Mouse (Mus musculus): ENCODE results near the gene Krtap4-1. TPM values are rescaled to one million over a fixed set of nuclear protein-coding genes. Genes with fewer than 3 reads are reported as not detected.
A peak's percentile ranks its signal among the peaks of the same experiment; 100 is the strongest.

The Krtap4-1 gene
- polyA plus RNA-seq, 1 experiment from 2014 or later, result not detected

DNA sequence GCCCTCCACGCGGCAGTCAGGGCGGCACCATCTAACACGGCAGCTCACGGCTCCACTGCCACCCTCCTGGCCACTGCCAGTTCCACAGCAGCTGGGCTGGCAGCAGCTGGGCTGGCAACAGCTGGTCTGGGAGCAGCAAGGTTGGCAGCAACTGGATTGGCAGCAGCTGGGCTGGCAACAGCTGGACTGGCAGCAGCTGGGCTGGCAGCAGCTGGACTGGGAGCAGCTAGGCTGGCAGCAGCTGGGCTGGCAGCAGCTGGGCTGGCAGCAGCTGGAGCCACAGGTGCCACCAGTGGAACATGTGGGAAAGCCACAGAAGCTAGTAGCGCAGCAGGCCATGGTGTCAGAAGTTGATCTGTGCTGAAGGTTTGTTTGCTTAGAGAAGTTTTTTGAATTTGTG, 37.1 kb downstream of the Krtap4-1 start, which contains the start of gene Krtap1-3:
Gene Krtap1-3 (minus strand): TSS at position 359 of the 400 bp plus-strand sequence.
- no peak within 1 kb of the TSS for H3K9ac ChIP-seq
- no peaks in the 10 kb centered on the region for H3K9me3 ChIP-seq (ENCODE audit: low read depth, low read length)
- ATAC-seq (ENCODE audit: insufficient read depth) (no peak), DNase-seq (no peak)
- no peak within 1 kb of the TSS for H3K27ac ChIP-seq (ENCODE audit: low read depth)
- H3K27me3 ChIP-seq (ENCODE audit: insufficient read depth, low read length), result no peaks in the 10 kb centered on the region
- H3K36me3 ChIP-seq (ENCODE audit: insufficient read depth), result no peaks in the 10 kb centered on the region
- H3K4me1 ChIP-seq (ENCODE audit: insufficient read depth), result no peaks in the 10 kb centered on the region
- 70% methylated on average over 6 of the region's 6 CpGs for WGBS
- no peak within 1 kb of the TSS for H3K4me3 ChIP-seq (ENCODE audit: low read depth, low read length)
- no peak for TF ChIP-seq CTCF (IDR thresholded peaks at IDR 0.05; ENCODE audit: low read depth)
- H3K4me2 ChIP-seq, result no peak within 1 kb of the TSS

DNA sequence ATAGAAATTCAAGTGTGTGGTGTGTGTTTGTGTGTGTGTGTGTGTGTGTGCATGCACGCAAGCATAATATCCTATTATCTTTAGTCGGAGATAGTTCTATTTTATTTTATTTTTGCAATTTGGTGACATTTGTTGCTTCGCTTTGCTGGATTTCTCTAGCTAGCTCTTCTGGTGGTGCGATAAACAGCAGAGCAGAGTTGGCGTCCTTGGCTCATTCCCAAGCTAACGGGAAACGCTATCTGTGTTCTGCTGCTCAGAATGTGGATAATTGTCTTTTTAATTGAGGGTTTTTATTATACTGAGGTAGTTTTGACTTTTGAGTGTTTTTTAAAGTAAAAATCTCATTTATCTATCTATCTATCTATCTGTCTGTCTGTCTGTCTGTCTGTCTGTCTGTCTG, 42.9 kb downstream of the Krtap4-1 start:
- H3K27me3 ChIP-seq (ENCODE audit: insufficient read depth, low read length), result no peaks in the 10 kb centered on the region
- peak; percentile 13 for DNase-seq
- no peak overlapping the region for H3K4me2 ChIP-seq
- WGBS, result 78% methylated on average over 7 of the region's 7 CpGs
- no peak overlapping the region for H3K9ac ChIP-seq
- no peaks in the 10 kb centered on the region for H3K9me3 ChIP-seq (ENCODE audit: low read depth, low read length)
- TF ChIP-seq CTCF (IDR thresholded peaks at IDR 0.05; ENCODE audit: low read depth), result no peak
- no peak overlapping the region for H3K27ac ChIP-seq (ENCODE audit: low read depth)
- H3K4me1 ChIP-seq (ENCODE audit: insufficient read depth), result no peaks in the 10 kb centered on the region
- no peaks in the 10 kb centered on the region for H3K36me3 ChIP-seq (ENCODE audit: insufficient read depth)
- no peak overlapping the region for H3K4me3 ChIP-seq (ENCODE audit: low read depth, low read length)
- no peak for ATAC-seq (ENCODE audit: insufficient read depth)

DNA sequence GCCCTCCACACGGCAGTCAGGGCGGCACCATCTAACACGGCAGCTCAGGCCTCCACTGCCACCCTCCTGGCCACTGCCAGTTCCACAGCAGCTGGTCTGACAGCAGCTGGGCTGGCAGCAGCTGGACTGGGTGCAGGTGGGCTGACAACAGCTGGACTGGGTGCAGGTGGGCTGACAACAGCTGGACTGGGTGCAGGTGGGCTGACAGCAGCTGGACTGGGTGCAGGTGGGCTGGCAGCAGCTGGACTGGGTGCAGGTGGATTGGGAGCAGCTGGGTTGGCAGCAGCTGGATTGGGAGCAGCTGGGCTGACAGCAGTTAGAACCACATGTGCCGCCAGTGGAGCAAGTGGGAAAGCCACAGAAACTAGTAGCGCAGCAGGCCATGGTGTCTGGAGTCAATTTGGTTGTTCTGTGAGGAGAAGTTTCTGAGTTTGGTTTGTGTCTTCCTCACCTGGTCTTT, 44.8 kb downstream of the Krtap4-1 start, which contains the start of gene Krtap1-4:
Gene Krtap1-4 (minus strand): TSS at position 410 of the 460 bp plus-strand sequence.
- Histone ChIP-seq H3K4me2 (no peak within 1 kb of the TSS), H3K36me3 (ENCODE audit: insufficient read depth) (no peaks in the 10 kb centered on the region), H3K27me3 (ENCODE audit: insufficient read depth, low read length) (no peaks in the 10 kb centered on the region), H3K9ac (no peak within 1 kb of the TSS), H3K4me1 (ENCODE audit: insufficient read depth) (no peaks in the 10 kb centered on the region), H3K4me3 (ENCODE audit: low read depth, low read length) (no peak within 1 kb of the TSS), H3K27ac (ENCODE audit: low read depth) (no peak within 1 kb of the TSS), H3K9me3 (ENCODE audit: low read depth, low read length) (no peaks in the 10 kb centered on the region)
- DNase-seq (no peak), ATAC-seq (ENCODE audit: insufficient read depth) (no peak)
- no peak for TF ChIP-seq CTCF (IDR thresholded peaks at IDR 0.05; ENCODE audit: low read depth)
- 73% methylated on average over 5 of the region's 5 CpGs for WGBS

DNA sequence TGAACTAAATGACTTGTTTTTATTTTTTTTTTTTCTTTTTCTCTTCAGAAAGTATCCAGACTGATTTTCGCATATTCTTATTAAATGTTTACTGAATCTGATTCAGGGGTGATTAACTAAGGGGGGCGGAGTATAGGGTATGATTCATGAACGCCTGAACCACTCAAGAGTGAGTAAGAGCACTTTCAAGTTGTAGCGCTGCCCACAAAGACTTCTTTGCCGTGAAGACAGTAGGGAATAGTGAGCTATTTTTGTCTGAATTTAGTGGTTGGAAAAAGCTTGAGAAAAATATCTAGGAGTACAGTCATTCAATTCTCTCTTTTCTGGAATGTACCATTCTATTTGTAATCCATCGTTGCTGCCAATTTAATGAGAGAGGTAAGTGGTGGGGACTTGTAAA, 46.5 kb downstream of the Krtap4-1 start:
- H3K9ac ChIP-seq, result no peak overlapping the region
- no peak for TF ChIP-seq CTCF (IDR thresholded peaks at IDR 0.05; ENCODE audit: low read depth)
- H3K9me3 ChIP-seq (ENCODE audit: low read depth, low read length), result no peaks in the 10 kb centered on the region
- no peaks in the 10 kb centered on the region for H3K4me1 ChIP-seq (ENCODE audit: insufficient read depth)
- no peaks in the 10 kb centered on the region for H3K36me3 ChIP-seq (ENCODE audit: insufficient read depth)
- ATAC-seq (ENCODE audit: insufficient read depth) (no peak), DNase-seq (peak; percentile 11)
- H3K4me2 ChIP-seq, result no peak overlapping the region
- no peak overlapping the region for H3K4me3 ChIP-seq (ENCODE audit: low read depth, low read length)
- no peaks in the 10 kb centered on the region for H3K27me3 ChIP-seq (ENCODE audit: insufficient read depth, low read length)
- H3K27ac ChIP-seq (ENCODE audit: low read depth), result no peak overlapping the region
- 65% methylated on average over 6 of the region's 6 CpGs for WGBS

DNA sequence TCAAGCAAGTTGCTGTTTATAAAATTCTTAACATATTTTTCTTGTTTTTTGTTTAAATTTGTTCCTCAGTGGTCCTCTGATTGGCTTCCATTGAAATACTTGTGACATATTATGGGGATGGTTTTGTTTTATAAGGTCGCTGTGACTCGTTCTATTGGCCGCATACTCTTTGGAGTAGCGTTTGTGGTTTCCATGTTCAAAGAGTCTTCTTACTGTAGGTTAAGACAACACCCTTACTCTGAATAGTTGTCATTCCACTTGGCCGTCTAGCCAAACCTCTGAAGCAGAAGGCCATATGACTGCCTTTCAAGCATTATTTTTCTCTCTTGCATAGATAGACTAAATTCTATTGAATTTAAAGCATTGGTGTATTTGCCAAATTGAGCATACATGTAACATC, 47.0 kb downstream of the Krtap4-1 start:
- no peak overlapping the region for H3K27ac ChIP-seq (ENCODE audit: low read depth)
- no peak overlapping the region for H3K9ac ChIP-seq
- no peak for TF ChIP-seq CTCF (IDR thresholded peaks at IDR 0.05; ENCODE audit: low read depth)
- 83% methylated on average over 5 of the region's 5 CpGs for WGBS
- no peak overlapping the region for H3K4me3 ChIP-seq (ENCODE audit: low read depth, low read length)
- H3K27me3 ChIP-seq (ENCODE audit: insufficient read depth, low read length), result no peaks in the 10 kb centered on the region
- DNase-seq (no peak), ATAC-seq (ENCODE audit: insufficient read depth) (no peak)
- no peaks in the 10 kb centered on the region for H3K4me1 ChIP-seq (ENCODE audit: insufficient read depth)
- no peaks in the 10 kb centered on the region for H3K36me3 ChIP-seq (ENCODE audit: insufficient read depth)
- no peak overlapping the region for H3K4me2 ChIP-seq
- H3K9me3 ChIP-seq (ENCODE audit: low read depth, low read length), result no peaks in the 10 kb centered on the region

DNA sequence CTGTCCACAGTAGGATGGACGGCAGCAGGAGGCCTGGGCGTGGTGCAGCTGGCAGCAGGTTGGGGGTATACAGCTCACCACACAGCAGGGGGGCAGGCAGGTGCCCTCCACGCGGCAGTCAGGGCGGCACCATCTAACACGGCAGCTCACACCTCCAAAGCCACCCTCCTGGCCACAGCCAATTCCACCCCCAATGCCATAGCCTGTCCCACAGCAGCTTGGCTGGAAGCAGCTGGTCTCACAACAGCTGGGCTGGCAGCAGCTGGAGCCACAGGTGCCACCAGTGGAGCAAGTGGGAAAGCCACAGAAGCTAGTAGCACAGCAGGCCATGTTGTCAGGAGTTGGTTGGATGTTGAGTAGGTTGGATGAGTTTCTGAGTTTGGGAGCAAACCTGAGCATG, 47.4 kb downstream of the Krtap4-1 start, which contains the start of gene Krtap1-5:
Gene Krtap1-5 (minus strand): TSS at position 381 of the 400 bp plus-strand sequence.
- H3K36me3 ChIP-seq (ENCODE audit: insufficient read depth), result no peaks in the 10 kb centered on the region
- no peak within 1 kb of the TSS for H3K27ac ChIP-seq (ENCODE audit: low read depth)
- H3K9me3 ChIP-seq (ENCODE audit: low read depth, low read length), result no peaks in the 10 kb centered on the region
- H3K4me2 ChIP-seq, result no peak within 1 kb of the TSS
- H3K4me1 ChIP-seq (ENCODE audit: insufficient read depth), result no peaks in the 10 kb centered on the region
- H3K4me3 ChIP-seq (ENCODE audit: low read depth, low read length), result no peak within 1 kb of the TSS
- no peaks in the 10 kb centered on the region for H3K27me3 ChIP-seq (ENCODE audit: insufficient read depth, low read length)
- WGBS, result 84% methylated on average over 6 of the region's 6 CpGs
- no peak for ATAC-seq (ENCODE audit: insufficient read depth)
- no peak within 1 kb of the TSS for H3K9ac ChIP-seq
- DNase-seq, result no peak
- TF ChIP-seq CTCF (IDR thresholded peaks at IDR 0.05; ENCODE audit: low read depth), result no peak

Other genes starting within 250 kb of the Krtap4-1 start
- 24.5 and 24.6 TPM in 2 replicates for gene Krt10, start 238.9 kb downstream of the Krtap4-1 start, polyA plus RNA-seq (2014; fragmentation: Nextera tagmentation; extraction: Ambion mirVana)
- gene Krt12, start 206.0 kb downstream of the Krtap4-1 start, polyA plus RNA-seq (2014; fragmentation: Nextera tagmentation; extraction: Ambion mirVana), result not detected in 2 replicates
- 0.28 and 0.42 TPM in 2 replicates for gene Krt20, start 190.1 kb downstream of the Krtap4-1 start, polyA plus RNA-seq (2014; fragmentation: Nextera tagmentation; extraction: Ambion mirVana)
- 4.0 and 4.4 TPM in 2 replicates for gene Krt23, start 135.1 kb downstream of the Krtap4-1 start, polyA plus RNA-seq (2014; fragmentation: Nextera tagmentation; extraction: Ambion mirVana)
- gene Krt39, start 106.9 kb downstream of the Krtap4-1 start, polyA plus RNA-seq (2014; fragmentation: Nextera tagmentation; extraction: Ambion mirVana), result not detected in 2 replicates
- 0.17 TPM in 1 of 2 replicates, not detected in the other for gene Krt40, start 85.1 kb downstream of the Krtap4-1 start, polyA plus RNA-seq (2014; fragmentation: Nextera tagmentation; extraction: Ambion mirVana)
- gene Krtap3-3, start 77.4 kb downstream of the Krtap4-1 start, polyA plus RNA-seq (2014; fragmentation: Nextera tagmentation; extraction: Ambion mirVana), result not detected in 2 replicates
- not detected in 2 replicates for gene Krtap3-2, start 71.4 kb downstream of the Krtap4-1 start, polyA plus RNA-seq (2014; fragmentation: Nextera tagmentation; extraction: Ambion mirVana)
- gene Gm11939, start 68.8 kb downstream of the Krtap4-1 start, polyA plus RNA-seq (2014; fragmentation: Nextera tagmentation; extraction: Ambion mirVana), result not detected in 2 replicates
- not detected in 2 replicates for gene Krtap3-1, start 61.6 kb downstream of the Krtap4-1 start, polyA plus RNA-seq (2014; fragmentation: Nextera tagmentation; extraction: Ambion mirVana)
- not detected in 2 replicates for gene Krtap1-5, start 47.2 kb downstream of the Krtap4-1 start, polyA plus RNA-seq (2014; fragmentation: Nextera tagmentation; extraction: Ambion mirVana)
- not detected in 2 replicates for gene Krtap1-4, start 44.6 kb downstream of the Krtap4-1 start, polyA plus RNA-seq (2014; fragmentation: Nextera tagmentation; extraction: Ambion mirVana)
- gene Krtap1-3, start 36.9 kb downstream of the Krtap4-1 start, polyA plus RNA-seq (2014; fragmentation: Nextera tagmentation; extraction: Ambion mirVana), result not detected in 2 replicates
- gene Krtap9-3, start 30.1 kb downstream of the Krtap4-1 start, polyA plus RNA-seq (2014; fragmentation: Nextera tagmentation; extraction: Ambion mirVana), result not detected in 2 replicates
- not detected in 2 replicates for gene Gm11938, start 24.9 kb downstream of the Krtap4-1 start, polyA plus RNA-seq (2014; fragmentation: Nextera tagmentation; extraction: Ambion mirVana)
- gene Gm11937, start 18.0 kb downstream of the Krtap4-1 start, polyA plus RNA-seq (2014; fragmentation: Nextera tagmentation; extraction: Ambion mirVana), result not detected in 2 replicates
- gene Krtap2-4, start 13.4 kb downstream of the Krtap4-1 start, polyA plus RNA-seq (2014; fragmentation: Nextera tagmentation; extraction: Ambion mirVana), result not detected in 2 replicates
- not detected in 2 replicates for gene Gm11562, start 7.8 kb downstream of the Krtap4-1 start, polyA plus RNA-seq (2014; fragmentation: Nextera tagmentation; extraction: Ambion mirVana)
- not detected in 2 replicates for gene Krtap4-2, start 6.8 kb upstream of the Krtap4-1 start, polyA plus RNA-seq (2014; fragmentation: Nextera tagmentation; extraction: Ambion mirVana)
- gene Krtap4-7, start 15.9 kb upstream of the Krtap4-1 start, polyA plus RNA-seq (2014; fragmentation: Nextera tagmentation; extraction: Ambion mirVana), result not detected in 2 replicates
- not detected in 2 replicates for gene Gm11555, start 22.0 kb upstream of the Krtap4-1 start, polyA plus RNA-seq (2014; fragmentation: Nextera tagmentation; extraction: Ambion mirVana)
- gene Gm11563, start 30.7 kb upstream of the Krtap4-1 start, polyA plus RNA-seq (2014; fragmentation: Nextera tagmentation; extraction: Ambion mirVana), result not detected in 2 replicates
- gene Krtap4-6, start 37.7 kb upstream of the Krtap4-1 start, polyA plus RNA-seq (2014; fragmentation: Nextera tagmentation; extraction: Ambion mirVana), result not detected in 2 replicates
- gene Gm14190, start 62.5 kb upstream of the Krtap4-1 start, polyA plus RNA-seq (2014; fragmentation: Nextera tagmentation; extraction: Ambion mirVana), result not detected in 2 replicates
- not detected in 2 replicates for gene Gm14180, start 106.1 kb upstream of the Krtap4-1 start, polyA plus RNA-seq (2014; fragmentation: Nextera tagmentation; extraction: Ambion mirVana)
- not detected in 2 replicates for gene Gm11595, start 144.7 kb upstream of the Krtap4-1 start, polyA plus RNA-seq (2014; fragmentation: Nextera tagmentation; extraction: Ambion mirVana)
- not detected in 2 replicates for gene Krtap4-8, start 152.5 kb upstream of the Krtap4-1 start, polyA plus RNA-seq (2014; fragmentation: Nextera tagmentation; extraction: Ambion mirVana)
- gene Krtap4-9, start 157.0 kb upstream of the Krtap4-1 start, polyA plus RNA-seq (2014; fragmentation: Nextera tagmentation; extraction: Ambion mirVana), result not detected in 2 replicates
- gene Gm11596, start 165.2 kb upstream of the Krtap4-1 start, polyA plus RNA-seq (2014; fragmentation: Nextera tagmentation; extraction: Ambion mirVana), result not detected in 2 replicates
- gene Gm11569, start 170.7 kb upstream of the Krtap4-1 start, polyA plus RNA-seq (2014; fragmentation: Nextera tagmentation; extraction: Ambion mirVana), result not detected in 2 replicates
- gene Gm11554, start 176.2 kb upstream of the Krtap4-1 start, polyA plus RNA-seq (2014; fragmentation: Nextera tagmentation; extraction: Ambion mirVana), result not detected in 2 replicates
- gene Krtap4-13, start 181.7 kb upstream of the Krtap4-1 start, polyA plus RNA-seq (2014; fragmentation: Nextera tagmentation; extraction: Ambion mirVana), result not detected in 2 replicates
- gene Gm11564, start 187.4 kb upstream of the Krtap4-1 start, polyA plus RNA-seq (2014; fragmentation: Nextera tagmentation; extraction: Ambion mirVana), result not detected in 2 replicates
- gene 2300003K06Rik, start 209.8 kb upstream of the Krtap4-1 start, polyA plus RNA-seq (2014; fragmentation: Nextera tagmentation; extraction: Ambion mirVana), result not detected in 2 replicates
- not detected in 2 replicates for gene Krtap4-16, start 223.4 kb upstream of the Krtap4-1 start, polyA plus RNA-seq (2014; fragmentation: Nextera tagmentation; extraction: Ambion mirVana)
- gene Gm11568, start 229.7 kb upstream of the Krtap4-1 start, polyA plus RNA-seq (2014; fragmentation: Nextera tagmentation; extraction: Ambion mirVana), result not detected in 2 replicates
- not detected in 2 replicates for gene Gm11559, start 236.2 kb upstream of the Krtap4-1 start, polyA plus RNA-seq (2014; fragmentation: Nextera tagmentation; extraction: Ambion mirVana)
- gene Krtap9-1, start 245.2 kb upstream of the Krtap4-1 start, polyA plus RNA-seq (2014; fragmentation: Nextera tagmentation; extraction: Ambion mirVana), result not detected in 2 replicates

Measured in lung, embryonic 14.5 days (tissue).